Mouse (Mus musculus): Measurements from ENCODE around the gene Jag1.

GRCm38 (mm10) chr2:137099211-137099734 is 17.2 kb downstream of the Jag1 start:
- TF ChIP-seq POLR2A (IDR thresholded peaks at IDR 0.05; ENCODE audit: low read depth, low read length) (no peak), CTCF (conservative IDR thresholded peaks at IDR 0.05; ENCODE audit: insufficient read depth, insufficient read length, low read depth, low read length) (no peak)

All from kidney, adult 2 months (tissue).